In the genomic region with DNA sequence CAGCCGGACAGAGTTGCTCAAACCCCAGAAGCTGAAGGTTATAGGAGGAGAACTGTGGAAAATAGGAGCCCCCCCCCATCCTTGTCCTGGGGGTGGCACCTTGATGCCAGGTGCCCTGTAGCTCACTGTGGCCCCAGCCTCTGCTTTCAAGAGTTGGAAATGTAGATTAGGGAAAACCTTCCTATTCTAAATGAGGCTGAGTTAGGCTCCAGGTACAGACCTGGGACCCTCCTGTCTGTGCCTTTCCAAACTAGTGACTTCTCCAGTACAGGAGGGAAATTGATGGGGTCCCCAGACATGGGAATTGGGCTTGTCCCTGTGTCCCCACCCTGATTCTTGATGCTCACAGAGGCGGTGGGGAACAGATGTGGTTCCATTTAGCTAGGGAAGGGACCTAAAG, we compare ENCODE assay signal across 13 mouse cellular contexts. TPM values are rescaled to one million over a fixed set of nuclear protein-coding genes. Genes with fewer than 3 reads are reported as not detected.
DNase-seq lines count a peak whose midpoint lies in the region; ATAC-seq lines count a peak whose summit lies in the region.
"Had no signal": no experiment of that assay in that cellular context is flagged by ENCODE, and none has a peak within 500 bp of the region (broad histone marks: within the 10 kb centered on the region; RNA-seq: fewer than 3 reads in every experiment).

No protein-coding gene starts in this region.

- H3K27me3 ChIP-seq in forebrain, embryonic 10.5 days (ENCODE audit: poor library complexity, severe bottlenecking), result peaks cover 74% of the 10 kb centered on the region
- no peaks in the 10 kb centered on the region for H3K27me3 ChIP-seq in forebrain, embryonic 14.5 days (replicated peaks; ENCODE audit: control insufficient read depth, insufficient read depth, low read length)
- peaks cover 37% of the 10 kb centered on the region for H3K27me3 ChIP-seq in forebrain, embryonic 12.5 days
- no peaks in the 10 kb centered on the region for H3K27me3 ChIP-seq in hindbrain, embryonic 16.5 days (replicated peaks; ENCODE audit: control insufficient read depth, insufficient read depth, low read length)
- no peaks in the 10 kb centered on the region for H3K27me3 ChIP-seq in midbrain, embryonic 15.5 days (replicated peaks)
- H3K27me3 ChIP-seq: liver, embryonic 15.5 days had no signal

- no peaks in the 10 kb centered on the region for H3K36me3 ChIP-seq in forebrain, embryonic 10.5 days (replicated peaks)
- no peaks in the 10 kb centered on the region for H3K36me3 ChIP-seq in forebrain, embryonic 14.5 days (ENCODE audit: control insufficient read depth, insufficient read depth, low read length)
- H3K36me3 ChIP-seq in forebrain, embryonic 12.5 days (replicated peaks), result no peaks in the 10 kb centered on the region
- H3K36me3 ChIP-seq in hindbrain, embryonic 16.5 days (ENCODE audit: control insufficient read depth, insufficient read depth, low read length), result no peaks in the 10 kb centered on the region
- H3K36me3 ChIP-seq in midbrain, embryonic 15.5 days (replicated peaks), result no peaks in the 10 kb centered on the region
- H3K36me3 ChIP-seq: liver, embryonic 15.5 days had no signal

- no peak for DNase-seq in forebrain, embryonic 10.5 days (ENCODE audit: extremely low spot score, low spot score)
- no peak for DNase-seq in forebrain, embryonic 14.5 days (ENCODE audit: low spot score)
- no peak for DNase-seq in adrenal gland, adult 2 months
- DNase-seq in adrenal gland, postnatal 14 days, result no peak
- DNase-seq in right cerebral cortex, postnatal 14 days, result no peak
- DNase-seq: kidney, adult 9 months; thymus, postnatal 4 days had no signal

- no peak overlapping the region; the same call in 1 of the 2 replicates for H3K9ac ChIP-seq in forebrain, embryonic 14.5 days (ENCODE audit: low read length)
- H3K9ac ChIP-seq in forebrain, embryonic 12.5 days, result no peak overlapping the region
- H3K9ac ChIP-seq in hindbrain, embryonic 16.5 days (ENCODE audit: low read depth, low read length), result peak overlapping the region; percentile 42; the same call in 1 of the 2 replicates
- H3K9ac ChIP-seq in midbrain, embryonic 15.5 days, result no peak overlapping the region
- H3K9ac ChIP-seq: liver, embryonic 15.5 days had no signal

- H3K4me3 ChIP-seq in forebrain, embryonic 10.5 days, result peak overlapping the region; percentile 27; the same call in 1 of the 2 replicates
- no peak overlapping the region for H3K4me3 ChIP-seq in forebrain, embryonic 14.5 days (ENCODE audit: low read depth, low read length)
- H3K4me3 ChIP-seq in forebrain, embryonic 12.5 days (replicated peaks), result no peak overlapping the region
- no peak overlapping the region for H3K4me3 ChIP-seq in hindbrain, embryonic 16.5 days (ENCODE audit: low read length)
- no peak overlapping the region for H3K4me3 ChIP-seq in midbrain, embryonic 15.5 days
- H3K4me3 ChIP-seq: heart, embryonic 13.5 days; liver, embryonic 15.5 days had no signal

- WGBS in forebrain, embryonic 10.5 days, result 31% methylated on average over 2 of the region's 2 CpGs
- WGBS in forebrain, embryonic 14.5 days, result 32% methylated on average over 2 of the region's 2 CpGs
- WGBS in forebrain, embryonic 12.5 days, result 34% methylated on average over 2 of the region's 2 CpGs
- 41% methylated on average over 2 of the region's 2 CpGs for WGBS in hindbrain, embryonic 16.5 days
- 19% methylated on average over 2 of the region's 2 CpGs for WGBS in midbrain, embryonic 15.5 days

- peak overlapping the region; percentile 82 for H3K27ac ChIP-seq in forebrain, embryonic 10.5 days
- no peak overlapping the region; the same call in 1 of the 2 replicates for H3K27ac ChIP-seq in forebrain, embryonic 14.5 days (ENCODE audit: low read depth, low read length)
- peak overlapping the region; percentile 81 for H3K27ac ChIP-seq in forebrain, embryonic 12.5 days
- peak overlapping the region; percentile 65 for H3K27ac ChIP-seq in hindbrain, embryonic 16.5 days (ENCODE audit: low read depth, low read length)
- peak overlapping the region; percentile 81 for H3K27ac ChIP-seq in midbrain, embryonic 15.5 days
- H3K27ac ChIP-seq: liver, embryonic 15.5 days had no signal

- no peak for ATAC-seq in forebrain, embryonic 14.5 days
- 0 out of 2 replicates have a peak, but pooled peaks have one; percentile 3 for ATAC-seq in forebrain, embryonic 12.5 days (ENCODE audit: low FRiP score)
- ATAC-seq in hindbrain, embryonic 16.5 days, result no peak
- no peak for ATAC-seq in midbrain, embryonic 15.5 days (replicated peaks)
- ATAC-seq: Patski had no signal

- H3K4me1 ChIP-seq in forebrain, embryonic 10.5 days, result peaks cover 71% of the 10 kb centered on the region
- H3K4me1 ChIP-seq in forebrain, embryonic 14.5 days (ENCODE audit: control insufficient read depth, insufficient read depth, low read length), result peaks cover 61% of the 10 kb centered on the region
- H3K4me1 ChIP-seq in forebrain, embryonic 12.5 days, result peaks cover 81% of the 10 kb centered on the region
- peaks cover 53% of the 10 kb centered on the region for H3K4me1 ChIP-seq in hindbrain, embryonic 16.5 days (ENCODE audit: control insufficient read depth, insufficient read depth, low read depth, low read length)
- H3K4me1 ChIP-seq in midbrain, embryonic 15.5 days, result peaks cover 74% of the 10 kb centered on the region

- no peak overlapping the region for H3K4me2 ChIP-seq in forebrain, embryonic 14.5 days (ENCODE audit: low read length)
- no peak overlapping the region for H3K4me2 ChIP-seq in forebrain, embryonic 12.5 days
- no peak overlapping the region for H3K4me2 ChIP-seq in hindbrain, embryonic 16.5 days (ENCODE audit: low read length)
- H3K4me2 ChIP-seq in midbrain, embryonic 15.5 days, result no peak overlapping the region
- H3K4me2 ChIP-seq: heart, embryonic 13.5 days; liver, embryonic 15.5 days had no signal

- H3K9me3 ChIP-seq in forebrain, embryonic 10.5 days, result no peaks in the 10 kb centered on the region
- no peaks in the 10 kb centered on the region for H3K9me3 ChIP-seq in forebrain, embryonic 14.5 days (replicated peaks; ENCODE audit: control insufficient read depth, low read length)
- H3K9me3 ChIP-seq in forebrain, embryonic 12.5 days, result no peaks in the 10 kb centered on the region
- no peaks in the 10 kb centered on the region for H3K9me3 ChIP-seq in hindbrain, embryonic 16.5 days (ENCODE audit: control insufficient read depth, low read length)
- no peaks in the 10 kb centered on the region for H3K9me3 ChIP-seq in midbrain, embryonic 15.5 days
- H3K9me3 ChIP-seq: heart, embryonic 13.5 days; liver, embryonic 15.5 days had no signal

RNA-seq across cellular contexts. Expression of gene Parvg, which starts 23.2 kb away (rescaled TPM):
- 1.0 TPM in 2 replicates for polyA plus RNA-seq in forebrain, embryonic 10.5 days (2016; fragmentation: Nextera tagmentation; extraction: Ambion mirVana)
- 0.90 and 1.2 TPM in 2 replicates for polyA plus RNA-seq in forebrain, embryonic 14.5 days (2014; fragmentation: Nextera tagmentation; extraction: Ambion mirVana)
- 0.60 and 0.61 TPM in 2 replicates for polyA plus RNA-seq in forebrain, embryonic 12.5 days (2016; fragmentation: Nextera tagmentation; extraction: Ambion mirVana)
- polyA plus RNA-seq in hindbrain, embryonic 16.5 days (2015; fragmentation: Nextera tagmentation; extraction: Ambion mirVana), result 1.4 TPM in 2 replicates
- 0.86 and 0.89 TPM in 2 replicates for polyA plus RNA-seq in midbrain, embryonic 15.5 days (2015; fragmentation: Nextera tagmentation; extraction: Ambion mirVana)
- total RNA-seq in adrenal gland, adult 2 months (2021), result 1 to 10 TPM; 2.8 to 3.9 TPM
- 1.7 and 2.1 TPM in 2 replicates for polyA plus RNA-seq in adrenal gland, adult 2 months (2012; rRNA removed)
- total RNA-seq in adrenal gland, postnatal 14 days (2021), result 1.3 and 6.9 TPM in 2 replicates
- polyA plus RNA-seq: Patski had no signal
